Mouse (Mus musculus) embryonic facial prominence, embryonic 10.5 days (tissue): ENCODE measurements around the gene C1ra. TPM values are rescaled to one million over a fixed set of nuclear protein-coding genes. Genes with fewer than 3 reads are reported as not detected.
"Not testable (repeated sequence)": the region's sequence is repeated elsewhere in the genome, so short reads cannot be mapped to it uniquely, and the experiment has no call there.

Source experiments
- DNase-seq: peaks from one replicate; pipeline ENCODE4 v3.0.0-alpha.2; 2017; ENCODE audit warnings: low spot score
- H3K27ac ChIP-seq: fragments of 300-500 bp; sonication (generic); replicated peaks from 2 replicates; pipeline ENCODE4 v1.5.1; 2016; ENCODE audit warnings: mild to moderate bottlenecking
- H3K27me3 ChIP-seq: fragments of 300-500 bp; sonication (generic); replicated peaks from 2 replicates; pipeline ENCODE4 v1.6.1; 2016; ENCODE audit warnings: low read depth, mild to moderate bottlenecking; ENCODE audit not compliant: poor library complexity, severe bottlenecking
- H3K36me3 ChIP-seq: fragments of 300-500 bp; sonication (generic); replicated peaks from 2 replicates; pipeline ENCODE4 v1.6.1; 2016; ENCODE audit warnings: mild to moderate bottlenecking, moderate library complexity
- H3K4me1 ChIP-seq: fragments of 300-500 bp; sonication (generic); 2 replicates; pipeline ENCODE4 v1.6.1; 2016
- H3K4me3 ChIP-seq: fragments of 300-500 bp; sonication (generic); 2 replicates; pipeline ENCODE4 v1.5.1; 2016; ENCODE audit warnings: mild to moderate bottlenecking, moderate library complexity
- H3K9me3 ChIP-seq: fragments of 300-500 bp; sonication (generic); 2 replicates; pipeline ENCODE4 v1.6.1; 2016; ENCODE audit warnings: mild to moderate bottlenecking
- WGBS: fragments of 180-500 bp; shearing (Covaris S2); methylation state at CpG from one replicate; pipeline ENCODE4 v1.1.7; 2016; 5-methylcytosine and 5-hydroxymethylcytosine counted together
- polyA plus RNA-seq: library from polyadenylated mRNA; unstranded; fragments of >200 nt; fragmentation: Nextera tagmentation; extraction: Ambion mirVana; gene quantifications from 2 replicates; pipeline ENCODE4 v1.2.1, GENCODE M21; 2016

The C1ra gene
- polyA plus RNA-seq, 1 experiment from 2014 or later, result not detected

- H3K4me3 ChIP-seq, H3K4me1 ChIP-seq, H3K27me3 ChIP-seq, DNase-seq, H3K36me3 ChIP-seq, H3K27ac ChIP-seq, H3K9me3 ChIP-seq: not testable (repeated sequence)
- 92% methylated on average over 2 of the region's 2 CpGs for WGBS
Measured at GRCm38 (mm10) chr6:124561611-124562010, 49.4 kb downstream of the C1ra start.

DNA sequence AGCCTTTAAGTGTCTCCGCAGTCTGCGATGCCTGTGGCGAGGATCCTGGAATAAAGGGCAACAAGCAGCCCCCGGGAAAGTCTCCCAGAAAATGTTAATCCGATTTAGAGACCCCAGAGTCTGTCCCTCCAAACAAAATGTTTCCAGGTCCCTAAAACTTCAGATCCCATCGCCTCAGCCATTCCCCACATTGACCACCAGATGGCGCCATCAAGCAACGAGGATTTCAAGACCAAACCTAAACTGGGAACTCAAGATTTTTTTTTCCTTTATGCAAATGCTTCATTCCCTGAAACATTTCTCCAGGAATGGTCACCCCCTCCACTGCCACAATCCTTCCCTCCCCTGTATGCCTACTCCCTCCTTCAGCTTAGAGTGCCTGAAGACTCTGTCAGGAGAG, 57.8 kb downstream of the C1ra start, which contains the start of gene C1rb:
Gene C1rb, plus strand, starts transcription at position 269 of the 400 bp plus-strand sequence.
- DNase-seq, result peak; percentile 74
- Histone ChIP-seq H3K4me1 (no peaks in the 10 kb centered on the region; the same call in 1 of the 2 replicates), H3K27me3 (no peaks in the 10 kb centered on the region), H3K27ac (no peak within 1 kb of the TSS), H3K4me3 (no peak within 1 kb of the TSS), H3K9me3 (no peaks in the 10 kb centered on the region), H3K36me3 (no peaks in the 10 kb centered on the region)
- WGBS, result 3% methylated on average over 8 of the region's 8 CpGs

Other genes starting within 250 kb of the C1ra start
- not detected in 2 replicates for gene Cd163, start 207.7 kb upstream of the C1ra start, polyA plus RNA-seq
- 43.3 and 44.9 TPM in 2 replicates for gene Pex5, start 97.3 kb upstream of the C1ra start, polyA plus RNA-seq
- 5.5 and 8.7 TPM in 2 replicates for gene Clstn3, start 47.6 kb upstream of the C1ra start, polyA plus RNA-seq
- gene C1rl, start 19.3 kb upstream of the C1ra start, polyA plus RNA-seq, result 0.42 and 0.47 TPM in 2 replicates
- gene C1s1, start 30.0 kb downstream of the C1ra start, polyA plus RNA-seq, result 0.70 and 1.2 TPM in 2 replicates
- not detected in 2 replicates for gene C1rb, start 57.9 kb downstream of the C1ra start, polyA plus RNA-seq
- gene C1s2, start 123.7 kb downstream of the C1ra start, polyA plus RNA-seq, result not detected in 2 replicates
- gene Lpcat3, start 150.6 kb downstream of the C1ra start, polyA plus RNA-seq, result 41.4 and 46.6 TPM in 2 replicates
- gene Emg1, start 199.8 kb downstream of the C1ra start, polyA plus RNA-seq, result 233 and 257 TPM in 2 replicates
- gene Phb2, start 199.9 kb downstream of the C1ra start, polyA plus RNA-seq, result 473 and 496 TPM in 2 replicates
- gene Ptpn6, start 226.3 kb downstream of the C1ra start, polyA plus RNA-seq, result 9.3 and 10.4 TPM in 2 replicates
- gene Grcc10, start 229.0 kb downstream of the C1ra start, polyA plus RNA-seq, result 425 and 454 TPM in 2 replicates
- not detected in 2 replicates for gene Gm45234, start 243.6 kb downstream of the C1ra start, polyA plus RNA-seq
- gene Atn1, start 244.1 kb downstream of the C1ra start, polyA plus RNA-seq, result 12.6 and 15.2 TPM in 2 replicates